Mouse (Mus musculus) kidney, adult 2 months (tissue): ENCODE results near the gene Vps4b.

ENCODE experiments used
- CTCF ChIP-seq: fragments of 200-500 bp; conservative IDR thresholded peaks from 2 replicates; pipeline ENCODE4 v1.5.1; 2011; ENCODE audit warnings: low read depth, mild to moderate bottlenecking, control low read depth, low read length, moderate library complexity, mixed read lengths; ENCODE audit not compliant: insufficient read depth, insufficient read length
- POLR2A ChIP-seq: fragments of 200-500 bp; IDR thresholded peaks from one replicate; pipeline ENCODE4 v1.6.1; 2011; ENCODE audit warnings: low read depth, low read length, control low read depth

DNA sequence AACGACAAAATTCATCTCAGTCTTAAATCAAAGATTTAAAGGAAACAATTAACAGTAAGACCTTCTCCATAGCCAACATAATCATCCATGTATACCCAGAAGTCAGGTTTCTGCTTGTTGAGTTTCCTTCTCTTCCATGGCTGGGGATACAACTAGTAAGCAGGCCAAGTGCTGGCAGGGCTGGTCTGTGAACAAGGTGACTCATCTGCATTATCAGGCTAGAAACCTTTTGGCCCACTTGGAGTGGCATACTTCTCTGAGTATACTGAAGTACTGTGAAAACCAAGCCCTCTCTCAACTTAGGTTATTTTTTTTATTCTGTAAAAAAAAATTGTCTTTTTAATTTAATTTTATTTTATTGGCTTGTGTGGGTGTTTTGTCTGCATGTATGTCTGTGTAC lies 2.9 kb upstream of the Vps4b start:
- TF ChIP-seq CTCF (no peak), POLR2A (no peak)
